Mouse (Mus musculus): ENCODE results near the gene Gm609.
"Not testable (repeated sequence)": the region's sequence is repeated elsewhere in the genome, so short reads cannot be mapped to it uniquely, and the experiment has no call there.

Gene Gm609

GRCm38 (mm10) chr16:45492927-45493326 lies at the start of gene Gm609:
TSS of gene Gm609 (minus strand) at chr16:45492969.
- DNase-seq (ENCODE audit: low spot score in 2 of 2): no peak

DNA sequence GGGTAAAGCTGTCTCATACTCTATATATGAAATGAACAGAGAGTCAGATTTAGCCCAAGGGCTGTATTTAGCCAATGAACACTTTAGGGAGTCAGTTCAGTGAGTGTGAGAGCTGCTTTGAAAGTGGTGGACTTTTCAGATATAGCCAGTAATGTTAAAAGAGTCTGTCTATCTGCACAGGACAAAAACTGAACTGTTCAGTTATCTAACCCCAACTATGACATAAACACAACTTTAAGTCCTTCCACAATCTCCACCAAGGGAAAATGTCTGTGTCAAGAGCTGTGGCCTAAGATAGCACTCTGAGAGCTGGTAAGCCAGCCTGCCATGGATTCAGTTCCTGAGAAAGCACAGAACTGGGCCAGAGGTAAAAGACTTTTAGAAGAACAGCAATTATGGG lies 49.3 kb upstream of the Gm609 start:
- no peak for DNase-seq (ENCODE audit: low spot score in 2 of 2)

DNA sequence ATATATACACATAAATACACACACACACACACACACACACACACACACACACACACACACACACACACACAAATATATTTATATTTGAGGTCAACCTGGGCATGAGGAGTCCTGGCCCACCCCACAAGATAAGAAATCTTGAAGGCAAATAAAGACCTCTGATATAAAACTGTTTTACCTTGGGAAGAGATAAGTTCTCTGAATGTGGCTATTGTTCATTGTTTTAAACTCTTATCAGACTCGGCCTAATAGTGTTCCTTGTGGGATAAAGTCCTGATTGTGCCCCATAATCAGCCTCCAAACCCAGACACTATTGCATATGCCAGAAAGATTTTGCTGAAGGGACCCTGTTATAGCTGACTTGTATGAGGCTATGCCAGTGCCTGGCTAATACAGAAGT lies 45.6 kb upstream of the Gm609 start:
- not testable (repeated sequence) for DNase-seq (ENCODE audit: low spot score in 2 of 2)

DNA sequence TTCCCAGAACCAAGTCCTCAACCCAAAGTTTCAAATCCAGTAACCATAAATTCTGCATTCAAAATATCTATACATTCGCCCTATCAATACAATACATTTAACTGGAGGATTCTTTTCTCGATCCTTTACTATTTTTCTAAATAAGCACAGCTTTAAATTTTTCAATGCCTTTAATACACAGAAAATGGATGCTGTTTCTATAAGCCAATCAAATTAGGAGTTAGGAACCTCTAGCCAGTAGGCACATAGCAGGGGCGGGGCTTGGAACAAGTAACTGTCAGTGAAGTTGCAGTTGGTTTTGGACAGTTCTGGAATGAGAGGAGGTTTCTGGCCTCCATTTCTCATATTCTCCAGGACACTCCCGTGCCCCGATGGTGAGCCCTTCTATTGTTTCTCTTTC lies 42.2 kb upstream of the Gm609 start, which contains the start of gene Slc9c1:
Slc9c1 (plus strand) TSS at position 301 of the 400 bp plus-strand sequence.
- no peak for DNase-seq (ENCODE audit: low spot score in 2 of 2)

GRCm38 (mm10) chr16:45531950-45532349 lies 39.2 kb upstream of the Gm609 start, which contains the start of gene Gm17783:
TSS of gene Gm17783 (minus strand) at chr16:45532050.
- no peak for DNase-seq (ENCODE audit: low spot score in 2 of 2)

DNA sequence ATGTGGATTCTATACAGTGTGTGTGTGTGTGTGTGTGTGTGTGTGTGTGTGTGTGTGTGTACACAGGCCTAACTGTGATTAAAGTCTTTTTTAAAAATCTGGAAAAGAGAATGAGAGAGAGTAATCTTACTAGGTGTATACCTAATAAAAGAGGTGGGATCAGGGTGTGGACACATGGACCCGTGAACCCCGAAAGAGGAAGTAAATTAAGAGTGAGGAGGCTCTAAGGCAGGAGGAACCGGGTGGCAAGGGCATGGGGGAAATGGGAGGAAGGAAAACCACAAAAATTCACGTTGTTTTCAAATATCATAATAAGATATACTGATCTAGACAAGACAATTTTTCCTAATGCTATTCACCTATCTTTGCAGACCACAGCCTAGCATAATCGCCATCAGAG lies 32.8 kb upstream of the Gm609 start:
- no peak for DNase-seq (ENCODE audit: low spot score in 2 of 2)

- no peak for DNase-seq (ENCODE audit: low spot score in 2 of 2)
Observed at GRCm38 (mm10) chr16:45495326-45495725, 2.6 kb upstream of the Gm609 start.

DNA sequence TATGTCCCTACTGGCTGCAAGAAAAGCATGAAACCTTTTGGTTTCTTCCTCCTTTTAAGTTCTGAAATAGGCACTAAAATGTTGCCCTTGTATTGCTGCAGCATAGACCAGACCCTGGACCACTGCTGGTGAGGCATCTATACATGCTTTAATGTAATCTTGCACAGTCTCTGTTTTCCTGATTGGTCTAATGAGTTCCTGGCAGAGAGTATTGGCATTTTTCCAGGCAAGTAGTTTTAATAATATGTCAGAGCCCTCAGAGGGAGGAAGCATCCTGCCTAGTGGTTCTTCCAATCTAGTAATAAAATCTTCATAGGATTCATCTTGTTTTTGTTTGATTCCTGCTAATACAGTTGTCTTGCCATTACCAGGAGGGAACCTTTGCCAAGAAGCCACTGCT lies 15.8 kb downstream of the Gm609 start:
- DNase-seq (ENCODE audit: low spot score in 2 of 2): no peak

- not testable (repeated sequence) for DNase-seq (ENCODE audit: low spot score in 2 of 2)
Observed at GRCm38 (mm10) chr16:45471836-45472235, 20.9 kb downstream of the Gm609 start.

- DNase-seq (ENCODE audit: low spot score in 2 of 2): no peak
Observed at GRCm38 (mm10) chr16:45454762-45455161, 38.0 kb downstream of the Gm609 start.

DNA sequence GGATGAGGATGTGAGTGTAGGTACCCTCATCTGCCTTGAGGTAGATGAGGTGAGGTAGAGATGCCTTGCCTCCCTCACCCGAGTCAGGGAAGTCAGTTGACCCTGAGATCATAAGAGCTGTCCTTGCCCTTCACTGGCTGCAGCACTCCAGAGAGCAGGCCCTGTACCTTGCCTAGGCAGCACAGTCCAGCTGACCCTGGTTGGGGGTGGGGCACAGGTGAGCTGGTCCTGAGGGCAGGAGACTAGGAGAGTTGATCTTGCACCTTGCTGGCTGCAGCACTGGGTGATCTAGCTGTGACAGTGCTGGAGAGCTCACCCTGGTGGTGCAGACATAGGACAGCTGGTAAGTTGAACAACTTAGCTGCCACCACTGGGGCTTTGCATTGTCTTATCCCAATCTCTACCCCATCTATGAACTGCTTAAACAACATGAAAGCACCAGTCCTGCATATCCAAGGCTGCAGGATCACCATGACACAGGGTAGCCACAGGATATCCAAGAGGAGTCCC lies 55.5 kb downstream of the Gm609 start:
- no peak for DNase-seq (ENCODE audit: low spot score in 2 of 2)

DNA sequence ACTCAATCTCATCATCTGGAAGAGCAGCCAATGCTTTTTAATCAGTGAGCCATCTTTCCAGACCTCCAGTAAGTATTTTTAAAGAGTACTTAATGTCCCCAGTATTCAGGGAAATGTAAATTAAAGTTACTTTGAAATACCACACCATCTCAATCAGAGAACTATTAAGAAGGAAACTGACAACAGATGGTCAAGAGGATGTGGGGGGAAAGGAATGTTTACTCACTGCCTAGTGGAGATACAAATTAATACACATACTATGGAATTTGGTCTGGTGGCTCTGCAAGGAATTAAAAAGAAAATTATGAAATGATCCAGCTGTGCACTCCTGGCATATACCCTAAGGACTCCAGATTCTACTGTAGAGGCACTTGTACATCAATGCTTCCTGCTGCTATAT lies 57.2 kb downstream of the Gm609 start:
- no peak for DNase-seq (ENCODE audit: low spot score in 2 of 2)

- no peak for DNase-seq (ENCODE audit: low spot score in 2 of 2)
Observed at GRCm38 (mm10) chr16:45427651-45428050, 65.1 kb downstream of the Gm609 start.

GRCm38 (mm10) chr16:45413497-45413896 lies 79.3 kb downstream of the Gm609 start:
- DNase-seq (ENCODE audit: low spot score in 2 of 2): no peak

DNA sequence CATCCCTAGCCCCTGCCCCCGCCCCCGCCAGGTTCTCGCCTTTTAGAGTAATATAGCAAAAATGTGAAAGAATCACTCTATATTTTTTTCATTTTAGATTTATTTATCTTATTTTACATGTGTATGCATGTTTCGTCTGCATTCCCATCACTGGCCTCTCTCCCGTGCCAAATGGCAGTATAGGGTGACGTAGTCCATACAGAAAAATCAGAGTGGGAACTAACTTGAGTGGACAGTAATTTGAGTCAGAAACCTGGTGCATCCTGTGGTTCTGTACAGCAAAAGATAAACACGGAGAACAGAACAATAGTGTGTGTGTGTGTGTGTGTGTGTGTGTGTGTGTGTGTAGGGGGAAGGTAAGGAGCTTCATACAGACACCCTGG lies 83.7 kb downstream of the Gm609 start:
- not testable (repeated sequence) for DNase-seq (ENCODE audit: low spot score in 2 of 2)

- peak; percentile 43 to 53 for DNase-seq (ENCODE audit: low spot score in 2 of 2)
Observed at GRCm38 (mm10) chr16:45408425-45409063, 84.2 kb downstream of the Gm609 start, which contains the start of gene Cd200. TSS of gene Cd200 (minus strand) at chr16:45409053.

- DNase-seq (ENCODE audit: low spot score in 2 of 2): no peak
Observed at GRCm38 (mm10) chr16:45407645-45408400, 84.9 kb downstream of the Gm609 start.

- DNase-seq (ENCODE audit: low spot score in 2 of 2): no peak
Observed at GRCm38 (mm10) chr16:45407091-45407490, 85.7 kb downstream of the Gm609 start.

GRCm38 (mm10) chr16:45402951-45403350 lies 89.8 kb downstream of the Gm609 start:
- DNase-seq (ENCODE audit: low spot score in 2 of 2): no peak

GRCm38 (mm10) chr16:45402036-45402435 lies 90.7 kb downstream of the Gm609 start:
- no peak for DNase-seq (ENCODE audit: low spot score in 2 of 2)

DNA sequence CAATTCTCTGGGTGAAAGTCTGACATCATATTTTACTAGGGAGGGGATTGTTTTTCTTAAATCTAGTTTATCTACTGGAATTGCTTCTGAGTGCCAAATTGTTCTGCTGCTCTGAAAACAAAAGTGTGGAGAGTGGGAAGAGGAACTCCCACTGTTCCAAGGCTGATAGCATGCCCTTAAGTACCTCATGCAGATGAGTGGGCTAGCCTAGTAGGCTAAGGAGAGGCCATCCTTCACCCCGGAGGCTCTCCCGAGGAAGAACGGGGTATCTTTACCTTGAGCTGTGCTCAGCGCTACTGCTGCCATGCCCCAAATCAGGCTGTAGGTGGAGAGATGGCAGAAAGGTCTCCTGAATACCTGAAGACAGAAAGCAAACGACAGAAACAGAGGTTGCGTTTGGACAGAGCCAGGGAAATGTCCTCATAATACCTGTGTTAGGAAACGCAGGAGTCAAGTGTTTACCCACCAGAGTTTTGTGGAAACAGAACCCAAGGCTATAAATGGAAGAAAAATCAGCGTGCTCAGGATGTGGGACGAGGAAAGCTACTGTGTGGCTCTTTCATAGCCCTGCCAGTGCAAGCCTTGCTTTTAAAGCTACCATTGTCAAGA lies 92.7 kb downstream of the Gm609 start:
- no peak for DNase-seq (ENCODE audit: low spot score in 2 of 2)

DNA sequence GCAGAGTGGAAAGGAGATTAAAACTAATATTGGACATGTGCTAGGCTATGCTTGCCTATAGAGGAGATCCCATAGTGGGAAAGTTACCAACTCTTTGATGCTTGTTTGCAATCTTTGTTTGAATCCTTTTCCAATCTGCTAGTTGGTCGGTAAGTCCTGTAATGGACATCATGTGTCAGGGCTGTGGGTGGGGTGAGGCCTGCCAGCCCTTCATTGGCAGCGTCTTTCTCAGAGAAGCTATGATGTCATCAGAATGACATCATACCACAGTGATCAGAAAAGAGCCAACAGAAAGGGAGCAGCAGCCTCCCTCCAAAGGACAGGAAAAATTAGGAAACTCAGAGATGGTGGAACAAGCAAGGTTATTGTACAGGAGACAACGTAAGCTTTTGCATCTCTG lies 93.4 kb downstream of the Gm609 start:
- no peak for DNase-seq (ENCODE audit: low spot score in 2 of 2)

- no peak for DNase-seq (ENCODE audit: low spot score in 2 of 2)
Observed at GRCm38 (mm10) chr16:45397440-45397839, 95.3 kb downstream of the Gm609 start.

Data from frontal cortex, postnatal 25 days (tissue).